Mouse (Mus musculus) pancreas, adult 10 weeks (tissue): ENCODE data around the gene Ern2. TPM values are rescaled to one million over a fixed set of nuclear protein-coding genes. Genes with fewer than 3 reads are reported as not detected.

Experiments
- polyA plus RNA-seq: library from polyadenylated mRNA; stranded (reverse); fragments of 350-450 nt; fragmentation: Illumina TruSeq; extraction: RNeasy Lipid Tissue Mini Kit (QIAGEN cat#74804); gene quantifications from one replicate; pipeline ENCODE4 v1.2.3, GENCODE M21; 2015; ENCODE audit warnings: low read depth, low replicate concordance; ENCODE audit not compliant: insufficient read depth

Ern2 gene
- polyA plus RNA-seq: not detected

GRCm38 (mm10) chr7:122186043-122186442, at the start of gene Ern2:
Ern2 (minus strand) TSS chr7:122186207.

DNA sequence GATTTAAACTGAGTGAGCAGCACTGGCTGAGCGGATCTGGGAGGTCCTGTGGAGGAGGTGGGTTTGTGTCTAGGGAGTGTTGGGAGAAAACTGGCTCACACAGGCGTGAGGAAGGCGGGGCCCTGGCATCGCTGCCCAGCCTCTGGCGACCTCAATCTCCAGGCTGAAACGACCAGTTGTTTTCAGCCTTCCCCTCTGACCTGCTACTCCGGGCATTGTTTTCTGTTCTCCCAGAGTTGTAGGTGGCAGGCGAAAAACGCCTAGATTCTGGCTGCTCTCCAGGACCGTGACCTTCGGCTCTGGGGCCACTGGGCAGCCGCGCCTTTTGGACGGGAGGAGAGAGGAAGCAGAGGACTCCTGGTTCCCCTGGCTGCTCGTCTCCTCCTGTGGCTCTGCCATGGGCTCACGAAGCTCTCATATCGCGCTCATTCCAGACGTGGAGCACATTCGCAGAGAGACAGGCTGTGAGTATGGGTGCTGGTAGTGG, 33.4 kb upstream of the Ern2 start, which contains the start of gene Chp2:
TSS of gene Chp2 (plus strand) at position 182 of the 487 bp plus-strand sequence.

DNA sequence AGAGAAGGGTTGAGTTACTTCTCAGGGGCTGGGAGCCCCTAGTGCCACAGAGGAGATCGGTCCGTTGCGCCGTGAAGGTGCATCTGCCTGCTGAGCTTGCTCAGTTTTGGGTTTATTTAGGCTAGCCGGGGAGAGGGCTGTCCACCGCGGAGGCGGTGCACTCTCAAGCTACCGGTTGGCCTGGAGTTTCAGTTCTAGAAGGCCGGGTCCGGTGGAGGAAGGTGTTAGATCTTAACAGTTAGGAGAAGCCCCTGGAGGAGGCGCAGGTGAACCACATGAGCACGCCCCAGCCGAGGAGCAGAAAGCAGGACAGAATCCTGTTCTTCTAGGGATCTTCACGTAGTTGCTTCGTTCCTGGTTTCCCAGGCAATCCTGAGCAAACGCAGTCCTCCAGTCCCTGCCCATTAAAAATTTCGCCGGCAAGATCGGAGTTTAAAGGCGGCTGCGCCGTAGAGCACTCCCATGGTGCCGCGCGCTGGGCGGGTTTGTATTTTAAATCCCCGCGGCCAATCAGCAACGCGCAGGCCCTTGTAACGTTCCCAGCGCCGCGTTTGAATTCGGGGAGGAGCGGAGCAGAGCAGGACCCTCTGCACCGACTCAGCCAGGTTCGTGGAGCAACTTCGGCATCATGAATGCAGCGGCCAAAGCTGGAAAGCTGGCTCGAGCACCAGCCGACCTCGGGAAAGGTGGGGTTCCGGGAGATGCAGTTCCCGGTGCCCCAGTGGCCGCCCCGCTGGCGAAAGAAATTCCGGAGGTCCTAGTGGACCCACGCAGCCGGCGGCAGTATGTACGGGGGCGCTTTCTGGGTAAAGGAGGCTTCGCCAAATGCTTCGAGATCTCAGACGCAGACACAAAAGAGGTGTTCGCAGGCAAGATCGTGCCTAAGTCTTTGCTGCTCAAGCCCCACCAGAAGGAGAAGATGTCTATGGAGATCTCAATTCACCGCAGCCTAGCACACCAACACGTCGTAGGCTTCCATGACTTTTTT, 26.8 kb downstream of the Ern2 start, which contains the start of gene Plk1:
TSS of gene Plk1 (plus strand) at position 525 of the 988 bp plus-strand sequence.

DNA sequence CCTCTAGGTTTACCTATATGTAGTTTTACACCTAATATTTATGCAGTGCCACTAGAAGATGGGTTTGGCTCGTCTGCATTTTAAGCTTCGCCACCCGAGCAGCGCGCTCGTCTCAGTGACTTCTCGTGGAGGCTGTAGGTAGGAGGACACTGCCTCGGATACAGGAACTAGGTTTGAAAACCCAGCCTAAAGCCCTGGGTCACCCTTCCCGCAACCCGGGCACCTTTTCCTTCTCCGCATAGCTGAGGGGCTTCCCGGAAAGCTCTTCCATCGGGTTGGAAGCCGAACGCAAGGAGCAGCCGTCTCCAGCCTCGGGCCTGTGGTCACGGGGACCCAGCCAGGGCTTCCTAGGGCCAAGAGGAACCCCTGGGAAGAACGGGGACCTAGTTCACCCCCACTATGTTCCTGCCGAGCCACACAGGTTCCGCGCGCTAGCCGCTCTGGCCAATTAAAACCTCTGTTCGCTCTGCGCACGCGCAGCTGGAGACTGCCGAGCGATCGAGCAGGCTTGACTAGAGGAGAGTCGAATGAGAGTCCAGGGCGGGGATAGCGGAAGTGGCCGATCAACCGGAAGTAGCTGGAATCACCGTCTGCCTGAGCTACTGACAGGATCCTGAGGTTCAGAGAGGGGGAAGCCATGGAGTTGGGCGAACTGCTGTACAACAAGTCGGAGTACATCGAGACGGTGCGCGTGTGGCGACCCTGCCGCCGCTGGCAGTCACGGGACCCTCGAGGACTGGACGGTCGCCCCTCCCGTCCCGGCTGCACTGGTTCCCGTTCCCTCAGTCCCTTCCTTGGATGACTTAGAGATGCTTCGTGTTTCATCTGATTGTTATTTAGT, 53.3 kb downstream of the Ern2 start, which contains the start of the genes Palb2 and Dctn5:
TSS of gene Palb2 (minus strand) at position 489 of the 841 bp plus-strand sequence.
TSS of gene Dctn5 (plus strand) at position 545 of the 841 bp plus-strand sequence.

Other genes starting within 250 kb of the Ern2 start
- 4.7 TPM for gene Cog7, start 204.5 kb downstream of the Ern2 start, polyA plus RNA-seq
- gene Gga2, start 165.0 kb downstream of the Ern2 start, polyA plus RNA-seq: 11.6 TPM
- gene Ubfd1, start 119.0 kb downstream of the Ern2 start, polyA plus RNA-seq: 6.2 TPM
- gene Ears2, start 118.9 kb downstream of the Ern2 start, polyA plus RNA-seq: 3.0 TPM
- gene Ndufab1, start 84.3 kb downstream of the Ern2 start, polyA plus RNA-seq: 46.9 TPM
- gene Palb2, start 53.2 kb downstream of the Ern2 start, polyA plus RNA-seq: not detected
- 29.8 TPM for gene Dctn5, start 53.2 kb downstream of the Ern2 start, polyA plus RNA-seq
- gene Plk1, start 26.8 kb downstream of the Ern2 start, polyA plus RNA-seq: not detected
- gene Chp2, start 33.3 kb upstream of the Ern2 start, polyA plus RNA-seq: 5.2 TPM
- gene Prkcb, start 102.5 kb upstream of the Ern2 start, polyA plus RNA-seq: 3.1 TPM